Mouse (Mus musculus) limb, embryonic 13.5 days (tissue): ENCODE data around the gene Pdx1. TPM values are rescaled to one million over a fixed set of nuclear protein-coding genes. Genes with fewer than 3 reads are reported as not detected.

Experiments
- ATAC-seq: fragments of 200-750 bp; cut with Nextera tagmentation; 2 replicates; pipeline ENCODE4 v1.8.0; 2017; ENCODE audit warnings: low read depth, moderate number of reproducible peaks, moderate TSS enrichment; ENCODE audit not compliant: low FRiP score
- H3K27ac ChIP-seq: fragments of 300-500 bp; sonication (generic); 2 replicates; pipeline ENCODE4 v1.5.1; 2015; ENCODE audit warnings: inconsistent platforms, mild to moderate bottlenecking, moderate library complexity
- H3K27me3 ChIP-seq: fragments of 300-500 bp; sonication (generic); 2 replicates; pipeline ENCODE4 v1.6.1; 2015; ENCODE audit warnings: mild to moderate bottlenecking, inconsistent platforms
- H3K36me3 ChIP-seq: fragments of 300-500 bp; sonication (generic); 2 replicates; pipeline ENCODE4 v1.6.1; 2015; ENCODE audit warnings: inconsistent platforms, mild to moderate bottlenecking, moderate library complexity
- H3K4me1 ChIP-seq: fragments of 300-500 bp; sonication (generic); 2 replicates; pipeline ENCODE4 v1.6.1; 2015; ENCODE audit warnings: inconsistent platforms
- H3K4me2 ChIP-seq: fragments of 300-500 bp; sonication (generic); replicated peaks from 2 replicates; pipeline ENCODE4 v1.6.1; 2015; ENCODE audit warnings: inconsistent platforms, mild to moderate bottlenecking, moderate library complexity
- H3K4me3 ChIP-seq: fragments of 300-500 bp; sonication (generic); 2 replicates; pipeline ENCODE4 v1.5.1; 2015; ENCODE audit warnings: moderate library complexity, mild to moderate bottlenecking, inconsistent platforms
- H3K9ac ChIP-seq: fragments of 300-500 bp; sonication (generic); 2 replicates; pipeline ENCODE4 v1.6.1; 2015; ENCODE audit warnings: mild to moderate bottlenecking, inconsistent platforms
- H3K9me3 ChIP-seq: fragments of 300-500 bp; sonication (generic); 2 replicates; pipeline ENCODE4 v1.6.1; 2016; ENCODE audit warnings: inconsistent platforms
- WGBS: fragments of 180-500 bp; shearing (Covaris S2); methylation state at CpG from one replicate; pipeline ENCODE4 v1.1.7; 2015; 5-methylcytosine and 5-hydroxymethylcytosine counted together
- polyA plus RNA-seq: library from polyadenylated mRNA; unstranded; fragments of >200 nt; fragmentation: Nextera tagmentation; extraction: Ambion mirVana; gene quantifications from 2 replicates; pipeline ENCODE4 v1.2.1, GENCODE M21; 2015

The Pdx1 gene
- polyA plus RNA-seq, 1 experiment from 2014 or later, result not detected

- peak overlapping the region; percentile 16; the same call in 1 of the 2 replicates for H3K4me2 ChIP-seq
- under 1% methylated on average over 54 of the region's 54 CpGs for WGBS
Measured at GRCm38 (mm10) chr5:147304276-147305155, 34.8 kb downstream of the Pdx1 start.

GRCm38 (mm10) chr5:147305166-147305565, 35.4 kb downstream of the Pdx1 start:
- Histone ChIP-seq H3K4me2 (peak overlapping the region; percentile 16; the same call in 1 of the 2 replicates), H3K9ac (no peak overlapping the region), H3K27ac (no peak overlapping the region), H3K9me3 (no peaks in the 10 kb centered on the region), H3K4me1 (peaks cover 31% of the 10 kb centered on the region), H3K4me3 (peak overlapping the region; percentile 11; the same call in 1 of the 2 replicates), H3K27me3 (peaks cover 100% of the 10 kb centered on the region), H3K36me3 (no peaks in the 10 kb centered on the region)
- WGBS, result 0% methylated on average over 16 of the region's 16 CpGs
- no peak for ATAC-seq

More at GRCm38 (mm10) chr5:147304276-147305155, 34.8 kb downstream of the Pdx1 start:
- Histone ChIP-seq H3K9me3 (no peaks in the 10 kb centered on the region), H3K4me3 (peak overlapping the region; percentile 11), H3K27ac (no peak overlapping the region), H3K27me3 (peaks cover 100% of the 10 kb centered on the region), H3K36me3 (no peaks in the 10 kb centered on the region), H3K9ac (no peak overlapping the region), H3K4me1 (peaks cover 36% of the 10 kb centered on the region)
- ATAC-seq, result no peak

GRCm38 (mm10) chr5:147305856-147306637, 36.3 kb downstream of the Pdx1 start:
- under 1% methylated on average over 52 of the region's 58 CpGs for WGBS
- no peaks in the 10 kb centered on the region for H3K36me3 ChIP-seq
- no peak overlapping the region for H3K27ac ChIP-seq
- H3K9ac ChIP-seq, result no peak overlapping the region
- H3K4me1 ChIP-seq, result peaks cover 31% of the 10 kb centered on the region
- H3K4me2 ChIP-seq, result peak overlapping the region; percentile 52
- H3K9me3 ChIP-seq, result no peaks in the 10 kb centered on the region
- H3K4me3 ChIP-seq, result peak overlapping the region; percentile 30
- no peak for ATAC-seq
- peaks cover 100% of the 10 kb centered on the region for H3K27me3 ChIP-seq

- Histone ChIP-seq H3K27ac (no peak within 1 kb of the TSS), H3K27me3 (peaks cover 100% of the 10 kb centered on the region), H3K4me1 (peaks cover 31% of the 10 kb centered on the region), H3K9ac (no peak within 1 kb of the TSS), H3K36me3 (no peaks in the 10 kb centered on the region), H3K9me3 (no peaks in the 10 kb centered on the region), H3K4me3 (peak within 1 kb of the TSS; percentile 30), H3K4me2 (peak within 1 kb of the TSS; percentile 52)
- under 1% methylated on average over 61 of the region's 63 CpGs for WGBS
- peak; percentile 9; the same call in 1 of the 2 replicates for ATAC-seq
Measured at GRCm38 (mm10) chr5:147306638-147307397, 37.1 kb downstream of the Pdx1 start, which contains the start of gene Cdx2. Cdx2 (minus strand) TSS chr5:147307270.

- no peak overlapping the region for H3K4me3 ChIP-seq
- H3K4me2 ChIP-seq, result no peak overlapping the region
- H3K9ac ChIP-seq, result no peak overlapping the region
- H3K9me3 ChIP-seq, result no peaks in the 10 kb centered on the region
- no peak overlapping the region for H3K27ac ChIP-seq
- no peaks in the 10 kb centered on the region for H3K36me3 ChIP-seq
- WGBS, result under 1% methylated on average over 12 of the region's 12 CpGs
- no peak for ATAC-seq
- peaks cover 100% of the 10 kb centered on the region for H3K27me3 ChIP-seq
- H3K4me1 ChIP-seq, result peaks cover 31% of the 10 kb centered on the region
Measured at GRCm38 (mm10) chr5:147307398-147307785, 37.6 kb downstream of the Pdx1 start.

GRCm38 (mm10) chr5:147308451-147308850, 38.7 kb downstream of the Pdx1 start:
- ATAC-seq, result no peak
- Histone ChIP-seq H3K27ac (no peak overlapping the region), H3K27me3 (peaks cover 99% of the 10 kb centered on the region), H3K36me3 (no peaks in the 10 kb centered on the region), H3K9me3 (no peaks in the 10 kb centered on the region), H3K4me3 (no peak overlapping the region), H3K4me2 (no peak overlapping the region), H3K9ac (no peak overlapping the region), H3K4me1 (peaks cover 31% of the 10 kb centered on the region)
- 9% methylated on average over 9 of the region's 9 CpGs for WGBS

- H3K36me3 ChIP-seq, result no peaks in the 10 kb centered on the region
- no peaks in the 10 kb centered on the region for H3K9me3 ChIP-seq
- H3K9ac ChIP-seq, result no peak overlapping the region
- H3K27ac ChIP-seq, result no peak overlapping the region
- peaks cover 25% of the 10 kb centered on the region for H3K4me1 ChIP-seq
- no peak overlapping the region for H3K4me2 ChIP-seq
- WGBS, result 0% methylated on average over 1 of the region's 2 CpGs
- H3K4me3 ChIP-seq, result no peak overlapping the region
- peaks cover 99% of the 10 kb centered on the region for H3K27me3 ChIP-seq
- no peak for ATAC-seq
Measured at GRCm38 (mm10) chr5:147309786-147310185, 40.0 kb downstream of the Pdx1 start.

GRCm38 (mm10) chr5:147312830-147313685, 43.3 kb downstream of the Pdx1 start:
- Histone ChIP-seq H3K4me1 (peaks cover 7% of the 10 kb centered on the region), H3K27me3 (peaks cover 99% of the 10 kb centered on the region), H3K9ac (no peak overlapping the region), H3K27ac (no peak overlapping the region), H3K36me3 (no peaks in the 10 kb centered on the region), H3K9me3 (no peaks in the 10 kb centered on the region), H3K4me3 (no peak overlapping the region), H3K4me2 (no peak overlapping the region)
- no peak for ATAC-seq
- WGBS, result 1% methylated on average over 27 of the region's 27 CpGs

- Histone ChIP-seq H3K4me3 (peak overlapping the region; percentile 7; the same call in 1 of the 2 replicates), H3K36me3 (no peaks in the 10 kb centered on the region), H3K9me3 (no peaks in the 10 kb centered on the region), H3K27me3 (peaks cover 98% of the 10 kb centered on the region), H3K4me2 (no peak overlapping the region), H3K4me1 (peaks cover 7% of the 10 kb centered on the region), H3K9ac (no peak overlapping the region), H3K27ac (no peak overlapping the region)
- under 1% methylated on average over 39 of the region's 39 CpGs for WGBS
- ATAC-seq, result no peak
Measured at GRCm38 (mm10) chr5:147314646-147315431, 45.1 kb downstream of the Pdx1 start.

GRCm38 (mm10) chr5:147315432-147316075, 45.8 kb downstream of the Pdx1 start:
- Histone ChIP-seq H3K36me3 (no peaks in the 10 kb centered on the region), H3K4me3 (peak overlapping the region; percentile 7; the same call in 1 of the 2 replicates), H3K9ac (no peak overlapping the region), H3K4me2 (no peak overlapping the region), H3K27ac (no peak overlapping the region), H3K27me3 (peaks cover 98% of the 10 kb centered on the region), H3K9me3 (no peaks in the 10 kb centered on the region), H3K4me1 (peaks cover 7% of the 10 kb centered on the region)
- no peak for ATAC-seq
- 2% methylated on average over 25 of the region's 25 CpGs for WGBS
